Mouse (Mus musculus) intestine, embryonic 16.5 days (tissue): ENCODE measurements at regions not wholly inside any gene's neighbourhood (a gene's known extent, or its start where the extent isn't known, plus 50 kb on each side); places are given as distances from the start of the nearest gene placed in this dataset.
A peak's percentile ranks its signal among the peaks of the same experiment; 100 is the strongest.
"Not testable (repeated sequence)": the region's sequence is repeated elsewhere in the genome, so short reads cannot be mapped to it uniquely, and the experiment has no call there.

Experiments used
- ATAC-seq: fragments of 200-750 bp; cut with Nextera tagmentation; 2 replicates; pipeline ENCODE4 v1.8.0; 2017; ENCODE audit warnings: moderate TSS enrichment, moderate library complexity
- H3K27ac ChIP-seq: fragments of 300-500 bp; sonication (generic); 2 replicates; pipeline ENCODE4 v1.5.1; 2014; ENCODE audit warnings: mild to moderate bottlenecking, low read length
- H3K27me3 ChIP-seq: fragments of 300-500 bp; sonication (generic); replicated peaks from 2 replicates; pipeline ENCODE4 v1.6.1; 2014; ENCODE audit warnings: low read length, control low read depth, mixed read lengths; ENCODE audit not compliant: control insufficient read depth, insufficient read depth
- H3K36me3 ChIP-seq: fragments of 300-500 bp; sonication (generic); 2 replicates; pipeline ENCODE4 v1.6.1; 2014; ENCODE audit warnings: low read length, control low read depth; ENCODE audit not compliant: control insufficient read depth, insufficient read depth
- H3K4me1 ChIP-seq: fragments of 300-500 bp; sonication (generic); 2 replicates; pipeline ENCODE4 v1.6.1; 2014; ENCODE audit warnings: low read length, control low read depth, mixed read lengths; ENCODE audit not compliant: control insufficient read depth, insufficient read depth
- H3K4me2 ChIP-seq: fragments of 300-500 bp; sonication (generic); 2 replicates; pipeline ENCODE4 v1.6.1; 2014; ENCODE audit warnings: low read depth, low read length, control low read depth
- H3K4me3 ChIP-seq: fragments of 300-500 bp; sonication (generic); 2 replicates; pipeline ENCODE4 v1.5.1; 2014; ENCODE audit warnings: mild to moderate bottlenecking, low read length
- H3K9ac ChIP-seq: fragments of 300-500 bp; sonication (generic); 2 replicates; pipeline ENCODE4 v1.6.1; 2014; ENCODE audit warnings: low read depth, low read length
- H3K9me3 ChIP-seq: fragments of 300-500 bp; sonication (generic); 2 replicates; pipeline ENCODE4 v1.6.1; 2016; ENCODE audit warnings: low read length, control low read depth; ENCODE audit not compliant: control insufficient read depth
- WGBS: fragments of 180-500 bp; shearing (Covaris S2); extraction: QIAGEN DNeasy Blood & Tissue Kit; methylation state at CpG from one replicate; pipeline ENCODE4 v1.1.7; 2014; 5-methylcytosine and 5-hydroxymethylcytosine counted together

DNA sequence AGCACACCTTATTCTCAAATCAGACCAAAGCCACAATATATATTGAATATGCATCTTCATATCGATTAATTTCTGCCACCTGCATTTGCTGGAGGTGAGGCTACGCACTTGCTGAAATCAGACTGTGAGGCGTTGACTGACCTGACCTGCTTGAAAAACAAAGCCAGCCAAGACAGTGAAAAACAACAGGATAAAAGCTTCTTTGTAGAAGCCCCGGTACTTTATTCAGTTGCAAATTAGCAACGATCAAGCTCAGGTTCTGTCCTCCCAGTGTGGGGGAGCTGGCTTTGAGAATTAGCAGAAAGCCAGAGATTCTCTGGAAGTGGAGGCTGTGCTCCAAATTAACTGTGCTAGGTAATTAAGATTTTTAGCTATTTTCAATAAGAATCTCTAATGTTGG, 100.6 kb downstream of the Vmn2r79 start:
- H3K4me3 ChIP-seq, result no peak overlapping the region
- H3K9ac ChIP-seq, result no peak overlapping the region
- H3K9me3 ChIP-seq, result no peaks in the 10 kb centered on the region
- no peaks in the 10 kb centered on the region for H3K4me1 ChIP-seq
- H3K27me3 ChIP-seq, result no peaks in the 10 kb centered on the region
- no peak overlapping the region for H3K4me2 ChIP-seq
- 84% methylated on average over 5 of the region's 5 CpGs for WGBS
- no peak overlapping the region for H3K27ac ChIP-seq
- ATAC-seq, result no peak
- no peaks in the 10 kb centered on the region for H3K36me3 ChIP-seq

DNA sequence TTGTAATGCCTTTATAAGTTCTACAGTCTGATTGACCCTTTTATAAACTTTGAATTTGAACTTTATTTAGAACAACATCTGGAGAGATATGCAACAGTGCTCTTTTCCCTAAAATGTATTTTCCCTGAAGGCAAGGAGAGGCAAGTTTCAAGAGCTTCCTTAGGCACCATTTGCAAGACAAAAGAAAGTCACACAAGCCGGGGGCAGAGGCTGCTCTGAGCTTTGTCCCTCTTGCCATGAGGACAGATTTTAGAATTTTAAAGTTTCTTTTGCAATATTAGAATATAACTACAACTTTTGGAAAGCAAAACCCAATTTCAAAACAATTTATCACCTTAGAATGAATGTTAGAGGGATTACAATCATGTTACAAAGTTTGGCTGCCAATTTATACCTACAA, 103.7 kb downstream of the Vmn2r79 start:
- not testable (repeated sequence) for H3K36me3 ChIP-seq, H3K27me3 ChIP-seq, H3K4me3 ChIP-seq, H3K4me2 ChIP-seq, H3K27ac ChIP-seq, H3K4me1 ChIP-seq, H3K9me3 ChIP-seq, ATAC-seq, H3K9ac ChIP-seq
- 57% methylated on average over 1 of the region's 1 CpGs for WGBS

DNA sequence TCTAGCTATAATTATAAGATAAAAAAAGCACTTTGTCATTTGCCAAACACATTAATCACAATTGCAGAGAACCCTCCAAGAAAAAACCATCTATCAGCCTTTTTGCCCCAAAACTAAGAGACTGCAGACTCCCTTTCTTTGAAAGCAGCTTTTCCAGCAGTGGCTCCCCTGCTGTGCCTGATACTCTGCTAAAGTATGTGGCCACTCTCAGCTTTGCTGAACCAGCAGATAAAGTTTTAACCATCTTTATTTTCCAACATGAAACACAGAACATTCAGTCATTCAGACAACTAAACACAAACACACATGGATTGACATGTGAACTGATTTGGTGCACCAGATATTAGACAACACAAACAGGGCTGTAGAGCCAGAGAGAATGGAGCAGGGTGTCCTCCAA, 104.5 kb downstream of the Vmn2r79 start:
- not testable (repeated sequence) for H3K4me3 ChIP-seq, H3K4me1 ChIP-seq, H3K27ac ChIP-seq, ATAC-seq, H3K36me3 ChIP-seq, H3K9me3 ChIP-seq, H3K9ac ChIP-seq, H3K27me3 ChIP-seq, H3K4me2 ChIP-seq

DNA sequence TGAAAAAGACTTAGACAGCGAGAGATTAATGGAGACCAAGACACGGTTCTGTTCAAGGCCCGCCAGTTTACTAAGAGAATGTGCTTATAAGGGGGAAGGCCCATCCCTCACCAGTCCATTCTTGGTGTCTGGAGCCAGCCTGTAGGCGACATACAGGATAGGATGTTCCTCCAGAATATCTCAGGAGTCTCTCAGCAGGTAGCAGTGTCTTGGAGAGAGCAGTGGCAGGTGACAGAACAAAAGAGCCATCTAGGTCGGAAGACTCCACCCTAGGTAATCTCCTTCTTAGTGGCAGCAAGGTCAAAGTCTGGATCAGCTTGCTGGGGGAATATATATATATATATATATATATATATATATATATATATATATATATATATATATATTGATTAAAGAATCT, 105.4 kb downstream of the Vmn2r79 start:
- 81% methylated on average over 5 of the region's 5 CpGs for WGBS

DNA sequence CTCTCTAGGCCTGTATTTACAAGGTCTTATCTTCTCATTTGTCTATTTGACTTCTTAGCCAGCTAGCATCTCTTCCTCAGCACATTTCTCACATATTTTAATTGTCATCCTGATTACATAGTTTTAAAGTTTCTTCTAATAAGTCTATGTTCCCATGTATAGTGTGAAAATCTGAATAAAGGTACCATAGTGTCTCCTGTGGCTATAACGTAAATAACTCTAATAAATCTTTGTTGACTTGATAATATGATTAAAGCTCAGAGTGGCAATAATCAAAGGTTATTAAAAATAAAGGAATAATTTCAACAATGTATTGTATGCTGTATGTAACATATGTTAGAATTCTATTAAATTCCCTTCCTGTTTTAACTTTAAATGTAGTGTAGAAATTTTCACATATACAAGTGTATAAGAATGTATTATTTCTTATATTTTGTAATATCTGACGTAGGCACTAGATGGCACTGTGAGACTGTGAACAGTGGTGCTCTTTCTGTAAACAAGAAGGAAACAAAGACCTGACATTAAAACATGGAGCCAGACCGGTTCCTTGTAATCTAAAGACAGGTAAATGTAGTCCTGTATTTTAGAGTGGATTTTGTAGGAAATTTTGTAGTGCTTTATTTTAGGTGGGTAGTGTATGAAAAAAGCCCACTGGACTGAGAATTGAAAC, 114.5 kb downstream of the Vmn2r79 start:
- Histone ChIP-seq H3K4me2 (no peak overlapping the region), H3K27me3 (no peaks in the 10 kb centered on the region), H3K27ac (no peak overlapping the region), H3K9ac (no peak overlapping the region), H3K36me3 (no peaks in the 10 kb centered on the region), H3K4me3 (no peak overlapping the region), H3K9me3 (no peaks in the 10 kb centered on the region), H3K4me1 (no peaks in the 10 kb centered on the region)
- WGBS, result 28% methylated on average over 3 of the region's 3 CpGs
- ATAC-seq, result 0 out of 2 replicates have a peak, but pooled peaks have one; percentile 44

More for the DNA sequence above, 105.4 kb downstream of the Vmn2r79 start:
- not testable (repeated sequence) for H3K9ac ChIP-seq, ATAC-seq, H3K9me3 ChIP-seq, H3K4me2 ChIP-seq, H3K36me3 ChIP-seq, H3K4me3 ChIP-seq, H3K4me1 ChIP-seq, H3K27ac ChIP-seq, H3K27me3 ChIP-seq

DNA sequence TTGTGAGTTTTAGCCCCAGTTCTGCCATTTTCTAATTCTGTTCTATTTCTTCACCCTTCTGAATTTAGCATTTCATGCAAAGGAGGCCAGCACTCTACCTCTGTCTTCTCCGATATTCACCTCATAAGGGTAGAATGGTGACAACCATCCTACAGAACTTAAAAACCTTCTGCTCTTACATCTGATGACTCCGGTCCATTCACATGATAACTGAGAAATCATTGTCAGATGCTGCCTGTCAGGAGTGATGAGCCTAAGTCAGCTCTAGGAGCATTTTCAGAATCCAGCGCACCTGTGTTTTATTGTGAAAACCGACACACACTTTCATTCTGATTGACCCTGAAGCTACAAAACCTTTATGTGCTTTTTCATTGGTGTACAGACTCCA, 115.1 kb downstream of the Vmn2r79 start:
- H3K9me3 ChIP-seq, result no peaks in the 10 kb centered on the region
- H3K27ac ChIP-seq, result no peak overlapping the region
- no peak overlapping the region for H3K4me2 ChIP-seq
- H3K27me3 ChIP-seq, result no peaks in the 10 kb centered on the region
- H3K9ac ChIP-seq, result no peak overlapping the region
- no peak overlapping the region for H3K4me3 ChIP-seq
- no peak for ATAC-seq
- H3K36me3 ChIP-seq, result no peaks in the 10 kb centered on the region
- H3K4me1 ChIP-seq, result no peaks in the 10 kb centered on the region
- 76% methylated on average over 4 of the region's 4 CpGs for WGBS

DNA sequence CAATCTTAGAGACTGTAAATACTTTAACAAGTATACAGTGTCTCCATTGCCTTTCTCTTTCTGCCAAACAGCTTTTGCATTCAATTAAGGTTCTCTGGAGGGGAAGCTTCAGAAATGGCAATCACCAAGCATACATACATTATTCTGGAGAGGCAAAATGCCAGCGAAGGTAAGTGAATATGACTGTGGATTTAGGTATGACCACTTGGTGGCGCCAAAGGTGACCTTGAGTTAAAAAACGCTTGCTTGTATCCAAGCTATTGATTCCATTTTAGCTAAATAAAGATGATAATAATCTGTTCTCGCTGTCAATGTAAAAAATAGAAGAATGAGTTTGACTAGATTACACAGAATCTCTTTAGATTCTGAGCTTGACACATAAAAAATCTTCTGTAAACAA, 117.7 kb downstream of the Vmn2r79 start:
- no peaks in the 10 kb centered on the region for H3K36me3 ChIP-seq
- WGBS, result 5% methylated on average over 4 of the region's 4 CpGs

DNA sequence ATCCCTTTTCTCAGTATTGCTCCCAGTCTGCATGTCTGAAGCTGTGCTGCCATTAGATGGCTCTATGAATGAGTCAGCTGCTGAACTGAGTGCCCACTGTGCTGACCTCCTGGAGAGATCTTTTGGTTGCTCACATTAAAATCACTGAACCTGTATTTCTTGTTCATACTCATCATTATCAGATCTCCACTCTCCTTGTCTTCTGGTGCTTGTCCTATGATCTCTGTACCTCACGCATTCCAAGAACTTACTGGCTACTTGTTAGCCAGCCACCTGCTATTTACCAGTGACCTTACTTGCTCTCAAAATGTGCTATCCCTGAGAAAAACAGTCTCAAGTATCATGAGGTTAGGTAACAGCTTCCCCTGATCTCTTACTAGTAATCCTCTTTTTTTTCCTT, 123.4 kb upstream of the Nox4 start:
- no peak for ATAC-seq
- no peaks in the 10 kb centered on the region for H3K36me3 ChIP-seq
- WGBS, result 83% methylated on average over 1 of the region's 1 CpGs

More for the DNA sequence above, 117.7 kb downstream of the Vmn2r79 start:
- no peak for ATAC-seq
- Histone ChIP-seq H3K27me3 (no peaks in the 10 kb centered on the region), H3K27ac (no peak overlapping the region), H3K4me1 (no peaks in the 10 kb centered on the region), H3K4me3 (no peak overlapping the region), H3K9me3 (no peaks in the 10 kb centered on the region), H3K4me2 (no peak overlapping the region), H3K9ac (no peak overlapping the region)

DNA sequence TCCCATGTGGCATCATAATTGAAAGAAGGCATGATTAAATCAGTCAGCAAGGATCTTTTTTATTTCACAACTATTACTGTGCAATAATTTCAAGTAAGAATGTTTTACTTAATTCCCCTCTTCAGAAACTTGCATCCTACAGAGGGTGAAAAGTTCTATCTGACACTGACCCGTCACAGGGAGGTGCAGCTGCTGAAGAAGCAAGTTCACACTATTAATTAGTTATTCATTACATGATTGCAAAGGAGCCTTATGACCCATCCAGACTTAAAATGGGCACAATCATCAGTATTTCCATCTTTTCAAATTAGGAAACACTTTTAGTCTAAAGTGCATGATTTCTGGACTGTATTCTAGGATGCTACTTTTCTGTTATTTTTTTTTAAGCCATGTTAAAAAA, 100.0 kb upstream of the Nox4 start:
- Histone ChIP-seq H3K36me3 (no peaks in the 10 kb centered on the region), H3K9ac (no peak overlapping the region), H3K27me3 (no peaks in the 10 kb centered on the region), H3K4me3 (no peak overlapping the region), H3K4me2 (no peak overlapping the region), H3K27ac (no peak overlapping the region), H3K9me3 (no peaks in the 10 kb centered on the region), H3K4me1 (no peaks in the 10 kb centered on the region)
- WGBS, result 56% methylated on average over 1 of the region's 1 CpGs
- ATAC-seq, result no peak

More for the DNA sequence above, 123.4 kb upstream of the Nox4 start:
- Histone ChIP-seq H3K4me2 (no peak overlapping the region), H3K9ac (no peak overlapping the region), H3K4me3 (no peak overlapping the region), H3K27me3 (no peaks in the 10 kb centered on the region), H3K27ac (no peak overlapping the region), H3K4me1 (no peaks in the 10 kb centered on the region), H3K9me3 (no peaks in the 10 kb centered on the region)

DNA sequence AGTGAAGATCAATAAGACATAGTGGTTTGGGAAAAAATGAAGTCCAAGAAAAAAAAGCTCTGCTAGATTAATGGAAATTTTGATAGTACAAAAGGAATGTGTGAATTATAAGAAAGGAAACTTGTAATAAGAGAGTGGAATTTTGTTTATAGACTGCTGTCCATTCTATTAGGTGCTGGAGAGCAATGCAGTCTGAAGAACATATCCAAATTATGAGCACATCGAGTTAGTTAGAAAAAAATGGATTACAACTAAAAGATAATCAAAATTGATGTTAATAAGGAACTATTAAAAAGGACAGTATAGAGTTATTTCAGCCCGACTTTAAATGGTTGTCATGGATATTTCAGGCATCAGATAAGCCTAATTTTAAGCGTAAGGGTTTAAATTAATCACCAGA, 98.2 kb upstream of the Nox4 start:
- WGBS, result 70% methylated on average over 3 of the region's 3 CpGs
- Histone ChIP-seq H3K9ac (no peak overlapping the region), H3K4me3 (no peak overlapping the region)

More for the DNA sequence above, 98.2 kb upstream of the Nox4 start:
- no peak overlapping the region for H3K27ac ChIP-seq
- no peak overlapping the region for H3K4me2 ChIP-seq
- H3K27me3 ChIP-seq, result no peaks in the 10 kb centered on the region
- no peak for ATAC-seq
- no peaks in the 10 kb centered on the region for H3K36me3 ChIP-seq
- H3K4me1 ChIP-seq, result no peaks in the 10 kb centered on the region
- no peaks in the 10 kb centered on the region for H3K9me3 ChIP-seq
